Mouse (Mus musculus): ENCODE measurements at regions not wholly inside any gene's neighbourhood (a gene's known extent, or its start where the extent isn't known, plus 50 kb on each side); places are given as distances from the start of the nearest gene placed in this dataset.

- no peak for DNase-seq (ENCODE audit: low spot score in 2 of 2)
Observed at GRCm38 (mm10) chr11:20882756-20883155, 51.9 kb upstream of the Lgalsl start.

DNA sequence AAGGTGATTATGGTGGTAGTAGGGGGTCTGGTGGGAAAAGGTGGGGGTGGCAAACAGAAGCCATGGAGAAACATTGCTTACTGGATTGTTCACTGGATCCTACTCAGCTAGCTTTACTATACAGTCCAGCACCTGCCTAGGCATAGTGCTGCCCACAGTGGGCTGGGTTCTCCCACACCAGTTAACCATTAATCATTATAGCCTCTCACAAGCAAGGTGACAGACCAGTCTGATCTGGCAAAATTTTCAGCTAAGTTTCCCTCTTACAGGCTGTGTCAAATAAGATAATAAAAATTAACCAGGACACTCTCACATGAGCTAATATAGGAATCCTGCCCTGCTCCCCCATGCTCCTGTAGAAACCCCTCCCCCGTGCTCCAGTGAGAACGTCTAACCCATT, 53.1 kb upstream of the Lgalsl start:
- no peak for DNase-seq (ENCODE audit: low spot score in 2 of 2)

DNA sequence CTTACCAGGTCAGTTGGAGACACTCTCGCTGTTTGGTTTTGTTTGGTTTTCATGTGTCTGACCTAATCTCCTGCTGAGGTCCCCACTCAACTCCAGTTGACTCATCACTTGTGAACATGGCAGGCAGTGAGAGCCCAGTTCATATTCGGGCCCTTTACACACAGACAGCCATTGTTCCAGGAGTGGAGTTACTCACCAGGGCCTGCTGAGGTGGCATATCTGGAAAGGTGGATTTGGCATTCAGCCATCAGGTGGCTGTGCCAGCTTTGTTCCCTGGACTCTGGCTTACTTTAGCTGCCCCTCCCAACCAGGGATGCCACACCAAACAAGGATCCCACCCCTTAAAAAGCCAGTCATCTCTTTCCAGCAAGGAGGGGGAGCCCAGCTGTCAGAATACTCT, 56.2 kb upstream of the Lgalsl start:
- DNase-seq (ENCODE audit: low spot score in 2 of 2): no peak

GRCm38 (mm10) chr11:20890479-20890878, 59.6 kb upstream of the Lgalsl start:
- DNase-seq (ENCODE audit: low spot score in 2 of 2): no peak

DNA sequence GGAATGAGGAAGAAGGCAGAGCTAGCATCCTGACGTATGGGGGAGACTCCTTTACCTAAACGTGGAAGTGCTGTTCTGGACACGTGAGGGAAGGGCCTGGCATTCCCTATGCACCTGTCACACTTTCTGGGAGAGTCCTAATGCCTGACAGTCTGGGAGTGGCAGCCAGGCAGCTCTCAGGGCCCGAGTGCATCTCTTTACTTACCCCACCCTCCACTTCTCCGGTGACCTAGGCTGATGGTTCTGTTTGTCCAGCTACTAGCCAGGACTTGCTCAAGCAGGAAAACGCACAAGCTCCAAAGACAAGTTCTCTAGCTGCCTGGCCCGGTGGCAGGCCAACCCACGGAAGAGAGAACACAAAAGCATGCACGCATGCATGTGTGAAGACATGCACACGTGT, 60.9 kb upstream of the Lgalsl start:
- DNase-seq (ENCODE audit: low spot score in 2 of 2): no peak

GRCm38 (mm10) chr11:20896277-20897123, 65.6 kb upstream of the Lgalsl start:
- DNase-seq (ENCODE audit: low spot score in 2 of 2): no peak

GRCm38 (mm10) chr11:20897468-20897867, 66.6 kb upstream of the Lgalsl start:
- no peak for DNase-seq (ENCODE audit: low spot score in 2 of 2)

DNA sequence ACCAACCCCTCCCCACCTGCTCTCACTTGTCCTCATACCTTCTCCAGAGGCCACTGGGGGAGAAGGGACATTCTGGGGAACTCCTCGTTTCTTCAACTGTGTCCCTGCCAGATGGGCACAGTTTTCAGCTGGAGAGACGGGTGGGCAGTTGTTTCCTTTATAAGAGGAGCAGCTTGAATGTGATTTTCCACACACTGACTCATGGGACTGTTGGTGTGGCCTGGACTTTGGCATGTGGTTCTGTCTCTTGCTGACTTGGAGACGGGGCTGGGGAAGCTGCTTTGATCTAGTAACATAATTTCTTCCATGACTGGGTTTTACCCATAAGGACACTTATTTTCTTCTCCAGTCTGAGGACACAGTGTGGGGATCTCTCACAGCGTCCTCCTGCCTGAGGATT, 67.7 kb upstream of the Lgalsl start:
- DNase-seq (ENCODE audit: low spot score in 2 of 2): no peak

DNA sequence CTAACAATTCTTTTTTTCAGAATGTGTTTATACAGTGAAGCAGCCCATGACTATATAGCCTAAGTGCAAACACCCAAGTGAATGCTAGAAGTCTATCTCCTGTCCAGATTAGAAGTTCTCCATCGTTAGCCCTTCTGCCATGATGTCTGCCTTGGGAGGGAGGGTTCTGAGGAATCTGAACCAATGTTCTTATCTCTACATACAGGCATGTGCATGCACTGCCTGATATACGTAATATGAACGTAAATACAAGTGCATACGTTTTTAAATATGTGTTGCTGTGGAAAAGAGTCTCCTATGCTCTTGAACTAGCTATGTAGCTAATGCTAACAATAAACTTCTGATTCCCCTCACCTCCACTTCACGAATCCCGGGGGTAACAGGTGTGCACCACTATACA, 68.9 kb upstream of the Lgalsl start:
- DNase-seq (ENCODE audit: low spot score in 2 of 2): no peak

DNA sequence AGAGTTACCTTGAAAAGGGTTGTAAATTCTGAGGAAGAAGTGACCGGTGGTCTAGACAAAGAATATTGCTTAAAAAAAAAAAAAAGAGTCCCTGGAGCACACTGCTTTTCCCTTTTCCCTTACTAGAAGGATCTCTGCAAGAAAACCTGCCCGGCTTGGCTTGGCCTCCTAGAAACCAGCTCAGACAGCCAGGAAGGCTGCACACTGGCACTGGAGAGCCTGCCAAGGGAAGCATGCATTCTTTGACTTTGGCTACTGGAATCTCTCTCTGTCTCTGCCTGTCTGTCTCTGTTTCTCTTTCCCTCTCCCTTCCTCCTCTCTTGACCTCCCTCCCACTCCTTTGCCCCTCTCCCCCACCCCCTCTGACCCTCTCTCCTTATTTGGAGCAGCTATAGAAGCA, 71.1 kb upstream of the Lgalsl start:
- no peak for DNase-seq (ENCODE audit: low spot score in 2 of 2)

DNA sequence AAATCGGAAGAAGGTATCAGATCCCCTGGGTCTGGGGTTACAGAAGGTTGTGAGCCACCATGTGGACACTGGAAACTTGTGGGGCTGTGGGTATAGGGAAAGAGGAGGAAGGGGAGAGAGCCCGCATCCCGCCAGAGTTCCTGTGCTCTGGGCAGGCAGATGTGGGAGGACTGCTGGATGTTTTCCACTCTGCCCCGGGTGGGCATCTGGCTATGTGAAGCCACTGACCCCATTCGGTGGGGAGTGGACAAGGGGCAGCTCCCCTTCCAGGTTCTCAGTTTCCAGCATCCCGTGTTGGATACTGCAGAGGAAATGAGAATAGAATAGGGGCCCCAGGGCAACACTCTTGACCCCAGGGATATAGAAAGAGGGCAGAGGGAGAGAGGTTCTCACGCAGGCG, 72.1 kb upstream of the Lgalsl start:
- no peak for DNase-seq (ENCODE audit: low spot score in 2 of 2)

DNA sequence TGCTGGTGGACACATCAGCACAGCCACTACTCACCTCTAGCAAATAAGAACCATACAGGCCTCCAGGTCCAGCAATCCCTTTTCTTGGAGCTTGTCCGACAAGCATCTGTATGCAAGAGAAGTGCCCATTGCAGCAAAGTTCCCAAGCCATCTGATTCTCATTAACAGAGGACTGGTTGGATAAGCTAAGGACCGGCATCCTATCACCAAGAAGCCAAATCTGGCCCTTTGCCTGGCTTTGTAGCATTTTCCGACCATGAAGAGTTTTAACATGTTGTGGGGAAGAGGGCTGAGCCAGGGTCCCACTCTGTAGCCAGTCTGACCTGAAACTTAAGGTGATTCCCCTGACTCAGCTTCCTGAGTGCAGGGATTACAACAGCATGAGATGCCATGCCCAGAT, 77.1 kb upstream of the Lgalsl start:
- no peak for DNase-seq (ENCODE audit: low spot score in 2 of 2)

- DNase-seq (ENCODE audit: low spot score in 2 of 2): no peak
Observed at GRCm38 (mm10) chr11:20908471-20908870, 77.6 kb upstream of the Lgalsl start.

DNA sequence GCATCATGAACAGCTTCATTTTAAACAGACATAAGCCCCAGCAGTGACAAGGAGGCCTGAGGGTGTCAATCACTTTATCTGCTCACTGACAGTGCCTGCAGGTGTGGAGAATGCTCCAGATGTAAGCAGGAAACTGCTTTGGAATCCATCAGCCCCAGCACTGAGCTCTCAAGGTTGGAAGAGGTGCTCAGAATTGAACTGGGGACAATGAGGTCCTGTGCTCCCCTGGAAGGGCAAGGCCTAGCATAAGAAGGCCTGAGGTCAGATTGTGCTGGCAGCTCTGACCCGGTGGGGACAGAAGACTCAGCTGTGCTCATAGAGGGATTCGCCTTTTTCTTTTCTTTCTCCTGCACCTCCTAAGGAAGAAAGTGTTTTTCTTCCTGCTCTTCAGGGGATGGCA, 82.2 kb upstream of the Lgalsl start:
- no peak for DNase-seq (ENCODE audit: low spot score in 2 of 2)

DNA sequence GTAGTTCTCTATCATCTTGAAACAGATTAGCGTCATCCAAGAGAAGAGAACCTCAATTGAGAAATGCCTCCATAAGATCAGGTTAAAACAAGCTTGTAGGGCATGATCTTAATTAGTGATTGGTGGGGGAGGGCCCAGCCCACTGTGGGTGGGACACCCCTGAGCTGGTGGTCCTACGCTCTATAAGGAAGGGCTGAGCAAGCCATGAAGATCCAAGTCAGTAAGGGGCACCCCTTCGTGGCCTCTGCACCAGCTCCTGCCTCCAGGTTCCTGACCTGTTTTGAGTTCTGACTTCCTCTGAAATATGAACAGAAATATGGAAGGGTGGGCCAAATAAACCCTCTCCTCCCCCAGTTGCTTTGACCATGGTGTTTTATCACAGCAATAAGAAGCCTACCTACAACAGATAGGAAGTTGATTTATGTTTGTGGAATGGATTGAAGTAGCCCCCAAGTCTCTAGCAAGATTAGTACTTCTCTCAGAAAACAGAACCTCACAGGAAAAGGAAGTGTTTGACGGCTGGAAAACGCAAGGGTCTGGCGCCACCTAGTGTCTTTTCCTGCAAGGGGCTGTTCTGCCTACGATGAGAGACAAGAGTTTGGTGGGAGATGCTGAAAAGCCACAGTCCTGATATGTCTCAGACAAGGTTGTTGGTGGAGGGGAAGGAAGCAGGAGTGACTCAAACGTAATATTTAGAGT, 82.9 kb upstream of the Lgalsl start:
- peak in 1 of 2 experiments; percentile 89 for DNase-seq (ENCODE audit: low spot score in 2 of 2)

GRCm38 (mm10) chr11:20914297-20914997, 83.6 kb upstream of the Lgalsl start:
- no peak for DNase-seq (ENCODE audit: low spot score in 2 of 2)

GRCm38 (mm10) chr11:20915182-20915602, 84.3 kb upstream of the Lgalsl start:
- peak; percentile 48 to 72 for DNase-seq (ENCODE audit: low spot score in 2 of 2)

DNA sequence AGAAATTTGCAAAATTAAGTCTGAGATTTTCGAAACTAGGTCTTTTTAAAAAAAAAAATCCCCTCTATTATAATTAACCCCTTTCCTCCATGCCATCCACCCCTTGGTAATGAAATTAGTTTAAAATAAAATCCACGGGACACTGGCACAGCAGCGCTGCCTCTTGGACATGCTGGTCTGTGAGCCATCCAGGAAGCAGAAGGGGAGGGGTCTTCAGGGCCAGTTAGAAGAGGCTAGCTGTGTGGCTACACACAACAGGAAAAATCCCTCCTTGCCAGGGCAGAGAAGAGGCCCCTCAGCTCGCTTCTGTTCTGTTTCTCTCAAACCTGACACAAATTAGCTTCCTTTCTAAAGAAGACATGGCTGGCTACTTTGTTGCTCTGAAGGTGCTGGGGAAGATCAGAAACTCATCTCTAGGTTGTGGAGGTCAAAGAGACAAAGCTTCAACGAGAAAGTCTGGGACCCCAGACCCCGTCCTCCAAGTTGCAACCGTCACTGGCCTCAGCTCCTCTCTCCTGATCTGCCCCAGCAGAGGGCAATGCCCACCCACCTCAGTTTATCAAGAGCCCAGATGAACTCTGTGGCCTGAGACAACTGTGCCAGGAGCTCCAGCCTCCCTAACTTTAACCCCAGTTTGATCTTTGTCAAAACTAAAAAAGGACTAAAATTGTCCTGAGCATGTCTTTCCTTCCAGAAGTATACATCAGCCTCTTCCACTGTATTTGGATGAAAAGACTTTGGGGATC, 85.0 kb upstream of the Lgalsl start:
- no peak for DNase-seq (ENCODE audit: low spot score in 2 of 2)

- no peak for DNase-seq (ENCODE audit: low spot score in 2 of 2)
Observed at GRCm38 (mm10) chr11:20916473-20916911, 85.6 kb upstream of the Lgalsl start.

DNA sequence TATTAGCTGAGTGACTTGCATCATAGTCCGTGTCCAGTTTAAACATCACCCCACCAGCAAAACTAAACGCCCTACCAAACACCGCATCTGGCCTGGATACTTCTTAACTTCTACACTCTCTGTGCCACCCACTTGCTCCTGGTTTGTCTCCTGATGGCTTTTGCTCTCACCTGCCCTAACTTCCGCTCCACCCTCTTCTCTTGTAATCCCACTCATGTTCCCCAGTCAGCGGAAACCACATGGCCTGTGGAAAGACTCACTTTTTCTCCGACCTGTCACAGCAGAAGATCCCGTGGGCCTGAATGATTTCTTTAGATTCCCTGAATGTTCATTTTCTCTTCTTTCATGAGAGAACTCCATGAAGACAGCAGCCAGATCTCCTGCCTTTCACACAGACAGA, 86.1 kb upstream of the Lgalsl start:
- no peak for DNase-seq (ENCODE audit: low spot score in 2 of 2)

GRCm38 (mm10) chr11:20917483-20917882, 86.6 kb upstream of the Lgalsl start:
- DNase-seq (ENCODE audit: low spot score in 2 of 2): no peak

- no peak for DNase-seq (ENCODE audit: low spot score in 2 of 2)
Observed at GRCm38 (mm10) chr11:20923115-20923514, 92.3 kb upstream of the Lgalsl start.

Data from left cerebral cortex, adult 9 months (tissue).